Mouse (Mus musculus) embryo, embryonic 11 days (tissue): ENCODE data around the gene Drg1.
"Not testable (repeated sequence)": the region's sequence is repeated elsewhere in the genome, so short reads cannot be mapped to it uniquely, and the experiment has no call there.

Experiments
- DNase-seq: peaks from one replicate; pipeline ENCODE4 v3.0.0-alpha.2; 2015

The Drg1 gene

GRCm38 (mm10) chr11:3165210-3165782 is 100.9 kb downstream of the Drg1 start:
- not testable (repeated sequence) for DNase-seq

- not testable (repeated sequence) for DNase-seq
Observed at GRCm38 (mm10) chr11:3163661-3164060, 102.6 kb downstream of the Drg1 start.

DNA sequence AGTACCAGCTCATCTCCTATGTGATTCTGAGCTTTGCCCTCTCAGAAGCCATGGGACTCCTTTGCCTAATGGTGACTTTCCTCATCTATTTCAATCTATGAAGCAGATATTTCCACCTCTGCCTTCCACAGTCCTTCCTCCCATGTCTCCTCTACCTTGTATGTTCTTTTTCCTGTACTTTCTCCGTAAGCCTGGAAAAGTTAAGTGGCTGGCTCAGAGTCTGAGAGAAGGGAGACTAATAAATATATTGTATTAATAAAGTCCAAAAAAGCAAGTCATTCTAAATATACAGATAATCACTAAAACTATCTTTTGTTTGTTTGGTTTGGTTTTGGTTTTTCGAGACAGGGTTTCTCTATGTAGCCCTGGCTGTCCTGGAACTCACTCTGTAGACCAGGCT is 103.1 kb downstream of the Drg1 start:
- DNase-seq, result not testable (repeated sequence)

GRCm38 (mm10) chr11:3162236-3162897 is 103.8 kb downstream of the Drg1 start:
- not testable (repeated sequence) for DNase-seq

- DNase-seq, result not testable (repeated sequence)
Observed at GRCm38 (mm10) chr11:3161370-3161769, 104.8 kb downstream of the Drg1 start.

DNA sequence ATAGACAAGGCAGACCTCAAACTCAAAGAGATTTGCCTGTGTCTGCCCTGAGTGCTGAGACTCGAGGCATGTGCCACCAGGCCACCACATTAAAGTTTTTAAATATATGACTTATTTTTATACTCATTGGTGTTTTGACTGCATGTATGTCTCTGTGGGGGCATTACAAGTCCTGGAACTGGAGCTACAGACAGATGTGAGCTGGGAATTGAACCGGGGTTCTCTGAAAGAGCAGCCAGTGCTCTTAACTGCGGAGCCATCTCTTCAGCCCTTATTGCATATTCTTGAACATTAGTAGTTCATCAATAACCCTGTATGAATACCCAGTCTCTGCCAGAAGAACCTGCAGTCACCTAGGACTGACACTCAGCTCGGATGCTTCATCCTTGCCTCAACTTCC is 107.4 kb downstream of the Drg1 start:
- not testable (repeated sequence) for DNase-seq

- not testable (repeated sequence) for DNase-seq
Observed at GRCm38 (mm10) chr11:3157996-3158395, 108.2 kb downstream of the Drg1 start.

DNA sequence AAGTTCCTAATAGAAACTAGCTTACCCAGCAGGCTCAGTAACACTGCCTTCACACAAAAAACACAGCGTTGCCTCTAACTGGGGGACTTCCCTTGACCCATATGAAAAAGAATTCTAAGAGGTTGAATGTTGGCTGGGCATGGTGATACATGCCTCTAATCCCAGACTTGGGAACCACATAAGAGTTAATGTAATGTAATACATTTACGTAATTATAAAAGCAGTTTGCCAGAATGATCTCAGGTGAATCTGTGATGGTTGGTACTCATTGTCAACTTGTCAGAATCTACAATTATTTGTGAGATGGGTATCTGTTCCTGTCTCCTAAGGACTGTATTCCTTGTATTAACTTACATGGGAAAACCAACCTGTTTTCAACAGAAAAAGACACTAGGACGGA is 109.2 kb downstream of the Drg1 start:
- DNase-seq, result not testable (repeated sequence)

GRCm38 (mm10) chr11:3153666-3154397 is 112.4 kb downstream of the Drg1 start:
- DNase-seq, result not testable (repeated sequence)

DNA sequence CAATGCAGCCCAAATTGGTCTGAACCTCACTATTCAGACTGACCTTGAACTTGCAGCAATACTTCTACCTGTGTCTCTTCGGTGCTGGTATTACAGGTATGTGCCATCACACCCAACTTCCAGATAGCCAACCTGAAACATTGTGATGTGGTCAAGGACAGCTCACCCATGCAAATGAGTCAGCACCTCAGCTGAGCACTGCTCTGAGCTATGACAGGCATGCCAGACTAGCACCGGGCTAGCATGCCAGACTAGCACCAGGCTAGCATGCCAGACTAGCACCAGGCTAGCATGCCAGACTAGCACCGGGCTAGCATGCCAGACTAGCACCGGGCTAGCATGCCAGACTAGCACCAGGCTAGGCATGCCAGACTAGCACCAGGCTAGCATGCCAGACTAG is 114.9 kb downstream of the Drg1 start:
- DNase-seq, result not testable (repeated sequence)

DNA sequence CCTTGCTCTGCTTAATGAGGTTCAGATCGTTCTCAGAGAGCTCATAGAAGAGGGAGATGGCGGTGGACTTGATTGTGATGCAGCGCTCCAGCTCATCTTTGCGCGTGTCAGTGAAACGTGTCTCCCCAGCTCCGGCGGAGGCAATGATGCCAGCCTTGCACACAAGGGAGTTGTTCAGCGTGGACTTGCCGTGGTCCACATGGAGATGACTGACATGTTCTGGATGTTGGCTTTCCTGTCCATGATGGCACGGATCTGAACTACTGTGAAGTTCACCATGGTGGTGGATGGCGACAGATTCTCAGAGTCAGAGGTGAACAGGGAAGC is 115.6 kb downstream of the Drg1 start:
- not testable (repeated sequence) for DNase-seq

- DNase-seq, result not testable (repeated sequence)
Observed at GRCm38 (mm10) chr11:3150003-3150676, 116.1 kb downstream of the Drg1 start.

GRCm38 (mm10) chr11:3149471-3149870 is 116.7 kb downstream of the Drg1 start:
- not testable (repeated sequence) for DNase-seq

- not testable (repeated sequence) for DNase-seq
Observed at GRCm38 (mm10) chr11:3146806-3147205, 119.4 kb downstream of the Drg1 start.

GRCm38 (mm10) chr11:3145359-3146165 is 120.7 kb downstream of the Drg1 start:
- not testable (repeated sequence) for DNase-seq

- not testable (repeated sequence) for DNase-seq
Observed at GRCm38 (mm10) chr11:3143984-3144383, 122.2 kb downstream of the Drg1 start.

DNA sequence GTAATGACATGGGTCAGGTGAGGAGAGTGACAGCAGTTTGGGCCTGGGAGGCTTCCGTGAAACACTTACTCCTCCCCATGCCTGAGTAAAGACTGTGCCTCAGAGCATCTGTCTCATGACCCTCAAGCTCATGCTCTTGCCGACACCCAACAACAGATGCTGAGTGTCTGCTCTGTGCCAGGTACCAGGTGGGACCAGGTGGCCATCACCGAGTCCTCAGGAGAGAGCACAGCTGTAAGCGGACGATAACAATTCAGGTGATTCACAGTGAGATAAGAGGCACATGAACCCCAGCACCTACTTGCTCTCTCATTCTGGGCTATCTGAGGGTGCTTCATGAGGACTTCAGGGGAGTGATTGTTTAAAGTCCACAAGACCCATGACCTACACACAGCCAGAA is 123.8 kb downstream of the Drg1 start:
- not testable (repeated sequence) for DNase-seq

GRCm38 (mm10) chr11:3140967-3141535 is 125.2 kb downstream of the Drg1 start:
- not testable (repeated sequence) for DNase-seq

- not testable (repeated sequence) for DNase-seq
Observed at GRCm38 (mm10) chr11:3138323-3138722, 127.9 kb downstream of the Drg1 start.
